Mouse (Mus musculus) lung, adult 18-20 months (tissue): Measurements from ENCODE around the gene Olfr1362.

Experiments
- DNase-seq, 2 experiments: peaks; one replicate each; pipeline ENCODE4 v3.0.0; 2022; ENCODE audit warnings: mixed read lengths in 2 of 2

The Olfr1362 gene

GRCm38 (mm10) chr13:21613922-21614321 lies at the start of gene Olfr1362:
TSS of gene Olfr1362 (minus strand) at chr13:21614022.
- no peak for DNase-seq

- DNase-seq: no peak
Observed at GRCm38 (mm10) chr13:21663286-21663685, 49.5 kb upstream of the Olfr1362 start, which contains the start of gene Olfr1361. TSS of gene Olfr1361 (minus strand) at chr13:21663386.

GRCm38 (mm10) chr13:21642418-21642817 lies 28.6 kb upstream of the Olfr1362 start, which contains the start of gene Olfr11:
TSS of gene Olfr11 (minus strand) at chr13:21642518.
- DNase-seq: no peak

- no peak for DNase-seq
Observed at GRCm38 (mm10) chr13:21591618-21592017, 22.2 kb downstream of the Olfr1362 start.

- DNase-seq: no peak
Observed at GRCm38 (mm10) chr13:21581659-21582058, 32.2 kb downstream of the Olfr1362 start, which contains the start of gene Olfr1364. TSS of gene Olfr1364 (minus strand) at chr13:21581759.
